Mouse (Mus musculus) neural tube, embryonic 13.5 days (tissue): ENCODE results near the gene Cabcoco1. TPM values are rescaled to one million over a fixed set of nuclear protein-coding genes. Genes with fewer than 3 reads are reported as not detected.
A peak's percentile ranks its signal among the peaks of the same experiment; 100 is the strongest.

Source experiments
- ATAC-seq: fragments of 200-750 bp; cut with Nextera tagmentation; 2 replicates; pipeline ENCODE4 v1.8.0; 2017; ENCODE audit warnings: low read depth, mild to moderate bottlenecking, moderate TSS enrichment, moderate library complexity
- H3K27ac ChIP-seq: fragments of 300-500 bp; sonication (generic); replicated peaks from 2 replicates; pipeline ENCODE4 v1.5.1; 2015; ENCODE audit warnings: moderate library complexity, mild to moderate bottlenecking, inconsistent platforms
- H3K27me3 ChIP-seq: fragments of 300-500 bp; sonication (generic); 2 replicates; pipeline ENCODE4 v1.6.1; 2015; ENCODE audit warnings: mild to moderate bottlenecking, inconsistent platforms
- H3K36me3 ChIP-seq: fragments of 300-500 bp; sonication (generic); 2 replicates; pipeline ENCODE4 v1.6.1; 2015; ENCODE audit warnings: mild to moderate bottlenecking, inconsistent platforms
- H3K4me1 ChIP-seq: fragments of 300-500 bp; sonication (generic); replicated peaks from 2 replicates; pipeline ENCODE4 v1.6.1; 2015; ENCODE audit warnings: inconsistent platforms
- H3K4me2 ChIP-seq: fragments of 300-500 bp; sonication (generic); 2 replicates; pipeline ENCODE4 v1.6.1; 2015; ENCODE audit warnings: inconsistent platforms, mild to moderate bottlenecking, moderate library complexity
- H3K4me3 ChIP-seq: fragments of 300-500 bp; sonication (generic); 2 replicates; pipeline ENCODE4 v1.5.1; 2015; ENCODE audit warnings: mild to moderate bottlenecking, inconsistent platforms
- H3K9ac ChIP-seq: fragments of 300-500 bp; sonication (generic); 2 replicates; pipeline ENCODE4 v1.6.1; 2015; ENCODE audit warnings: moderate library complexity, mild to moderate bottlenecking, inconsistent platforms
- H3K9me3 ChIP-seq: fragments of 300-500 bp; sonication (generic); 2 replicates; pipeline ENCODE4 v1.6.1; 2016; ENCODE audit warnings: inconsistent platforms
- WGBS: fragments of 180-500 bp; shearing (Covaris S2); methylation state at CpG from one replicate; pipeline ENCODE4 v1.1.7; 2015; 5-methylcytosine and 5-hydroxymethylcytosine counted together
- polyA plus RNA-seq: library from polyadenylated mRNA; unstranded; fragments of >200 nt; fragmentation: Nextera tagmentation; extraction: Ambion mirVana; gene quantifications from 2 replicates; pipeline ENCODE4 v1.2.1, GENCODE M21; 2015

Gene Cabcoco1
- polyA plus RNA-seq, 1 experiment from 2014 or later = 0.52 TPM

DNA sequence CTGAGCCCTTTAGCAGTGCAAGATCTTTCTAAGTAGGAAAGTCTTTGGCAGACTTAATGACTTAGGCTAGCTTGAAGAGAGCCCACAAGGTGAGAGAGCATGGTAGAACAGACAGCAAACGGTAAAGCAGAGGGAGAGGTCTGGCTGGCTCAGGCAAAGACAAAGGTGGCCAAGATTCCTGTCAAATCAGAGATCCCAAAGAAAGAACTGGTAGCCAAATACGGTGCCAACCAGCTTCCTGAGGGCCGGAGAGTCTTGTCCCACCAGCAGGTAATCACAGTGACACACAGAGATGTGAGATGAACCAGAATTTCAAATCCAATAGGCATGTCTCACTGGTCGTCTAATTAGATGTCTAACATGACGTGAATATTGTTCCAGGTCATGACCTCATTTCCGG lies 40.6 kb downstream of the Cabcoco1 start:
- H3K27me3 ChIP-seq = no peaks in the 10 kb centered on the region

DNA sequence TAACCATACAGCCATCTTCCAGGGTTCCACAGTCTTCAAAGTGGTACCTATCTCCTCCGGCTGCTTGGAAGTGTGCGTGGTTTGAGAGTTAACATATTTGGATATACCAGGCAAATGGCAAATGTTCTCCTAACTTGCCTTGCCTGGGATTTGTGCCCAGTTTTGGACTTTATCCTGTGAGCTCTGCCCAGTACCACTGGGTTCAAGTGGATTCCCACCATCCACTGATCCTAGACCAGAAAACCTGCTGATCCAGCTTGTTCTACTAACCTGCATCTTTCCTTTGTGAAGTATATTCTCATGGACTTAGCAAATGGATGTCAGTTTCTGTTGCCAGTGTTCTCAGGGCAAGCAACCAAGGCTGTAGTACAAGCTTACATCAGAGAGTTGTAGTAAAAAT lies 46.5 kb downstream of the Cabcoco1 start:
- H3K27ac ChIP-seq = no peak overlapping the region
- 95% methylated on average over 2 of the region's 2 CpGs for WGBS
- no peaks in the 10 kb centered on the region for H3K4me1 ChIP-seq
- no peak overlapping the region for H3K4me3 ChIP-seq
- no peaks in the 10 kb centered on the region for H3K36me3 ChIP-seq
- H3K9me3 ChIP-seq = no peaks in the 10 kb centered on the region
- no peak overlapping the region for H3K9ac ChIP-seq
- H3K4me2 ChIP-seq = no peak overlapping the region
- H3K27me3 ChIP-seq = no peaks in the 10 kb centered on the region
- no peak for ATAC-seq

More for the DNA sequence above, 40.6 kb downstream of the Cabcoco1 start:
- Histone ChIP-seq H3K36me3 (no peaks in the 10 kb centered on the region), H3K9ac (no peak overlapping the region), H3K4me3 (no peak overlapping the region), H3K27ac (no peak overlapping the region), H3K4me2 (no peak overlapping the region), H3K9me3 (no peaks in the 10 kb centered on the region), H3K4me1 (no peaks in the 10 kb centered on the region)
- 84% methylated on average over 6 of the region's 6 CpGs for WGBS
- ATAC-seq = no peak

DNA sequence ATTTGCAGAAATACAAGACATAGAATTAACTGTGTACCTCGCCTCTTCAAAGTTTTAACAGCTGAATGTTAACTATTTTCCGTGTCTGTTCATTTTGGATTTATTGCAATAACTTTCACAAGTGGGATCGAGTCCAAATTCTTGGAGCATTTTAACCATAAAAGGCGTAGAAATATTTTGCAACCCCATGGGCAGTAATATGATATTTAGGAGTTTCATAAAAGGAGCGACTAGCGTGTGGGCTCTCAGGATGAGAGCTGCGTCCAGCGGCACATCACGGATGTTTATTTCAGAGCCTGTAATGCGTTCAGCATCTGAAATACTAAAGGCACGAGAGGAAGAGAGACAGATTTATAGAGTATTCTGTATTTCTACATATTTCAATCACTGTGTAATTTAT lies 50.1 kb downstream of the Cabcoco1 start:
- Histone ChIP-seq H3K4me1 (no peaks in the 10 kb centered on the region), H3K27ac (no peak overlapping the region), H3K36me3 (no peaks in the 10 kb centered on the region), H3K9ac (no peak overlapping the region), H3K4me2 (no peak overlapping the region), H3K27me3 (no peaks in the 10 kb centered on the region), H3K9me3 (no peaks in the 10 kb centered on the region), H3K4me3 (no peak overlapping the region)
- WGBS = 73% methylated on average over 11 of the region's 11 CpGs
- no peak for ATAC-seq

DNA sequence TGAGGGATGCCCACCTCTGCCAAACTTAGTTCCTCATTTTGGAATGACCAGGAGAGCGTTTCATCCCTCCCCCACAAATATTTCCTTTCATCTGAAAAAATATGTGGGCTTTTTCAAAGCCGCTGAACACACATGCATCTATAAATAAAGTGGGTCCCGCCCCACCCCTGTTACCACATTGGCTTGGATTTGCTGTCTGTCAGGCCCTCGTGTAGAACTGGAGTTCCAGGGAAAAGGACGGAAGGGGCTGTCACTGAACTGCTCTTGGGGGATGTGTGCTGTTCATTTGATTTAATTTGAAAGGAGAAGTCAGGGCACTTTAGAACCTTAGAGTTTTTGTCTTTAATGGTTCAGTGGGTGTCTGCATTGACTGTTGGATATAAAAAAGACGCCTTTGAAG lies 50.9 kb downstream of the Cabcoco1 start:
- Histone ChIP-seq H3K27ac (no peak overlapping the region), H3K4me3 (no peak overlapping the region), H3K36me3 (no peaks in the 10 kb centered on the region), H3K4me2 (no peak overlapping the region), H3K9me3 (no peaks in the 10 kb centered on the region), H3K9ac (no peak overlapping the region), H3K27me3 (no peaks in the 10 kb centered on the region), H3K4me1 (no peaks in the 10 kb centered on the region)
- 65% methylated on average over 6 of the region's 6 CpGs for WGBS
- no peak for ATAC-seq

DNA sequence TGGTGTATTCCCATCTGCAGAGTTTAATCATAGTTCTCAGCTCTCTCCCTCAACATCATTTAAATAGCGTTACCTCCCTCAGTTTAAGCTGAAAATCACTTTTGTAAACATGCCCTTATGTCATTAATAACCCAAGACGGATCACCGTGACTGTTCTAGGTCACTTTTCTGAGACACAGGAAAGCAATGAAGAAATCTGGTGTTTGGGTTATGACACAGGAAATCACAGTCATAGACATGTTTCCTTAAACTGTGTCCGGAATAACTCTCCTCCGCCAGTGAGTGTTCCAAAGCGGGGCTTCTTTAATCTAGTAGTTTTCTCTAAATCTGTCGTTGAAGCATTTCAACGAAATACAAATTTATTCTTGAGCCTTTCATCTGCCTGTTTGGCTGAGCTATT lies 68.9 kb downstream of the Cabcoco1 start:
- Histone ChIP-seq H3K4me3 (no peak overlapping the region), H3K4me2 (no peak overlapping the region), H3K4me1 (no peaks in the 10 kb centered on the region; the same call in 1 of the 2 replicates), H3K36me3 (no peaks in the 10 kb centered on the region), H3K9me3 (no peaks in the 10 kb centered on the region), H3K27ac (no peak overlapping the region), H3K27me3 (no peaks in the 10 kb centered on the region), H3K9ac (no peak overlapping the region)
- WGBS = 84% methylated on average over 8 of the region's 8 CpGs
- no peak for ATAC-seq

DNA sequence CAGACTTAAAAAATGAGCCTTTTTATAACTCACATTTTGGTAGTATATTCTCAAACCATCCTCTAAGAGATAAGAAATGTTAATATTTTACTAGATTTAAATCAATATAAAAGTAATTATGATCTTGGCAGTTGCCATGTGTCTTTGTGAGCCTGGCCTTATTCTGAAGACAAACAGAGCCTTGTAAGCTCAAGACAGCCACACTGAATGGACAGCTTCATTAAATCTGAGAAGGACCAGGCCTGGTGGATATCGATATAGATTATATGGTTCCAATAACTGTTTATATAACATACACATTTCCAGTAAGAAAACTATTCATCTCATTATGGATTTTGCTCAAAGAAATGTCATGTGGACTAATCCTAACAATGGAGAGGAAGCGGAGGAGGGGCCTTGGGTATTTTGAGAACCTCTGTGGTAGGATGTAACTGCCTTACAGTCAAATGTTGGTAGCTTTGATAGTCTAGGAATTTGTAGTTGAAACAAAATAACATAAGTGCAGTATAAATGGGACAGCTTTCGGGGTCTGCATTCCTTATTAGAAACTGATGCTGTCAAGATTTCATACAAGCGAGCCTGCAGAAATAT lies 75.9 kb downstream of the Cabcoco1 start:
- Histone ChIP-seq H3K27me3 (no peaks in the 10 kb centered on the region), H3K4me3 (no peak overlapping the region), H3K36me3 (no peaks in the 10 kb centered on the region), H3K9ac (no peak overlapping the region), H3K9me3 (no peaks in the 10 kb centered on the region), H3K27ac (no peak overlapping the region), H3K4me1 (no peaks in the 10 kb centered on the region; the same call in 1 of the 2 replicates), H3K4me2 (no peak overlapping the region)
- ATAC-seq = no peak
- WGBS = 82% methylated on average over 4 of the region's 4 CpGs

DNA sequence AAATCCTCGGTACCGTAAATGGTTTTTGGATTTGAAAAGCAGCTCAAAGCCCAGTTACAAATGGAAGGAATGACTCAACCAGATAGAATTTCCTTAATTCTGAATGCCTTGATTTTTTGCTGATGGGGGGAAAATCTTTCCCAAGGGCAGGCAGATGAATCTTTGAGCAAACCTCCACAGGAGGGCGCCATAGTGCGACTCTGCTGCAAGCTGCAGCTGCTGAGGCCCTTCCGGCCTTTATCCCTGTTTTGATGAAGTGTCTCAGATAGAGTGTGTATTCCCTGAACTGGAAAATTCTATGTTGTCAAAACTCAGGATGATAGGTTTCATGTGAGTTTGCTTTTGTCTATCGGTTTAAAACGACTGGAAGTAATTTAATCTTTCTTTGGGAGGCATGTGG lies 76.8 kb downstream of the Cabcoco1 start:
- Histone ChIP-seq H3K27ac (no peak overlapping the region), H3K27me3 (no peaks in the 10 kb centered on the region), H3K4me2 (no peak overlapping the region), H3K4me3 (no peak overlapping the region), H3K9me3 (no peaks in the 10 kb centered on the region), H3K9ac (no peak overlapping the region), H3K4me1 (no peaks in the 10 kb centered on the region), H3K36me3 (no peaks in the 10 kb centered on the region)
- ATAC-seq = no peak
- 32% methylated on average over 7 of the region's 7 CpGs for WGBS

DNA sequence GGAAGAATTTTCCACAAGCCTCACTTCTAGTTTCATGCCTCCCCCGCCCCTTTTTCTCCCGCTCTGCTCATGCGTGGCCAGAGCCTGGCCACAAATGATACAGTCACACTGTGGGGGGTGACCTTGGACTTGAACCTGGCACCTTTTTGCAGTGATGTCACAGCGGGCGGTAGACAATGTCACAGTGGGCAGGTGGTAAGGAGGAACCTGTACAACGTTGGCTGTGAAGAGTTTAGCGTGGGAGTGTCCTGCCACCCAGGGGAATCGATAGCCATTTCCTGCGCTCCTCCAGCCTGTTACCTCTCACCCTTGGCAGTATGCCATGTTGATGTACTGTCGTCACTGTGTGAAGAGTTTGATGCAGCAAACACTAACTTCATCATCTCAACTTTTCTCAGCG lies 81.9 kb downstream of the Cabcoco1 start:
- H3K4me1 ChIP-seq = no peaks in the 10 kb centered on the region
- WGBS = 79% methylated on average over 11 of the region's 11 CpGs
- no peaks in the 10 kb centered on the region for H3K27me3 ChIP-seq
- H3K9me3 ChIP-seq = no peaks in the 10 kb centered on the region
- no peaks in the 10 kb centered on the region for H3K36me3 ChIP-seq
- no peak for ATAC-seq
- no peak overlapping the region for H3K4me2 ChIP-seq
- no peak overlapping the region for H3K9ac ChIP-seq
- no peak overlapping the region for H3K4me3 ChIP-seq
- H3K27ac ChIP-seq = no peak overlapping the region

DNA sequence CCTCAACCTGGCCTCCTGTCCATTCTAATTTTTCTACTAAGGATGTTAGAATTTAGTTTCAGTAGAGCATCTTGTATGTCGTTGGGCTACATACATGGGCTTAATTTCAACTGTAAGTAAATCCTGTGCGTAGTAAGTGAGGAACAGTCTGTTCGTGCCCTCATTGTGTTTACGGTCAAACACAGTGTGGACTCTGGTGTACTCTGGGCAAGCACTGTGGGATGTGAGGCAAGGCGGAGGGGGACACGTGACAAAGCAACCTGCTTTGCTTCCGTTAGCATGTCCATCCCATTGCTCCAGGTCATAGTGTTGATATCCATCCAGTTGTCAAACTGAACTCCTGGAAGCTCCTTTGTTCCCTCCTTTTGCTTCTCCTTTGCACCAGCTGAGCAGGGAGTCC lies 84.7 kb downstream of the Cabcoco1 start:
- 93% methylated on average over 7 of the region's 7 CpGs for WGBS

DNA sequence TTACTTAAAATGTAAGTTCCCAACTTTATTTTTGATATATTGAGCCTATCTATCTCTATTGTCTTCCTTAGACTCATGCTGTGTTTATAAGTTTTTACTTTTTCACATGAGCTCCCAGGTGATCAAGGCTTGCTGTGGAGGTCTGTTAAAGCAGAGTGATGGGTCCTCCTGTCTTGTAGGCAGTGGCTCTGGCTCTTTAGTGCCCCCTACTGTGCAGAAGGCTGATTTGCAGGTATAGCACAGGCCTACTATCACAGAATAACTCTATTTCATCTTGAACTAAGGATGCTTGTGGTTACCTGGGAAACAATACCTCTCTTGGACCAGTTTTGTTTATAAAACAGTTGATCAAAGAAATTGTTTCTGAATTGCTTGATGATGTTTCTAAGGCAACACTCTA lies 87.2 kb downstream of the Cabcoco1 start:
- Histone ChIP-seq H3K4me2 (no peak overlapping the region), H3K9me3 (no peaks in the 10 kb centered on the region), H3K36me3 (no peaks in the 10 kb centered on the region; the same call in 1 of the 2 replicates), H3K4me3 (no peak overlapping the region), H3K9ac (no peak overlapping the region), H3K27ac (no peak overlapping the region), H3K4me1 (no peaks in the 10 kb centered on the region), H3K27me3 (no peaks in the 10 kb centered on the region)
- ATAC-seq = no peak

More for the DNA sequence above, 84.7 kb downstream of the Cabcoco1 start:
- Histone ChIP-seq H3K9ac (no peak overlapping the region), H3K4me2 (no peak overlapping the region), H3K4me1 (no peaks in the 10 kb centered on the region), H3K4me3 (no peak overlapping the region), H3K27ac (no peak overlapping the region), H3K36me3 (no peaks in the 10 kb centered on the region; the same call in 1 of the 2 replicates), H3K27me3 (no peaks in the 10 kb centered on the region), H3K9me3 (no peaks in the 10 kb centered on the region)
- no peak for ATAC-seq

DNA sequence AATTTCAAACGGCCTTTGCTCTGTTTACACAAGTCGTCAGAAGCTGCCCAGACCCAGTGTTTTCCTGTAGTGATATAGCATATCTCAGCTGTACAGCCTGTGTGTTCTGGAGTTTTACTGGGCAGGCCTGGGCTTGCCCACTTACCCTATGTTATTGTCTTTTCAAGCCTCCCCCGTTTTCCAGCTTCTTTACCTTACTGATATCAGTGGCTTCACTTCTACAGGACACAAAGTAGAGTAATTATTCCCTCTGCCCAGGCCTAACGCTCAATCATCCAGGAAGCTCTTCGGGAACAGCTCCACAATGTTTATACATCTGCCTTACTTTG lies 94.9 kb downstream of the Cabcoco1 start:
- ATAC-seq = no peak
- Histone ChIP-seq H3K36me3 (no peaks in the 10 kb centered on the region), H3K27me3 (no peaks in the 10 kb centered on the region), H3K4me2 (no peak overlapping the region), H3K9me3 (no peaks in the 10 kb centered on the region), H3K4me3 (no peak overlapping the region), H3K4me1 (peaks cover 11% of the 10 kb centered on the region), H3K9ac (no peak overlapping the region), H3K27ac (0 out of 2 replicates have a peak overlapping the region, but pooled peaks have one; percentile 19)
- 58% methylated on average over 5 of the region's 5 CpGs for WGBS

DNA sequence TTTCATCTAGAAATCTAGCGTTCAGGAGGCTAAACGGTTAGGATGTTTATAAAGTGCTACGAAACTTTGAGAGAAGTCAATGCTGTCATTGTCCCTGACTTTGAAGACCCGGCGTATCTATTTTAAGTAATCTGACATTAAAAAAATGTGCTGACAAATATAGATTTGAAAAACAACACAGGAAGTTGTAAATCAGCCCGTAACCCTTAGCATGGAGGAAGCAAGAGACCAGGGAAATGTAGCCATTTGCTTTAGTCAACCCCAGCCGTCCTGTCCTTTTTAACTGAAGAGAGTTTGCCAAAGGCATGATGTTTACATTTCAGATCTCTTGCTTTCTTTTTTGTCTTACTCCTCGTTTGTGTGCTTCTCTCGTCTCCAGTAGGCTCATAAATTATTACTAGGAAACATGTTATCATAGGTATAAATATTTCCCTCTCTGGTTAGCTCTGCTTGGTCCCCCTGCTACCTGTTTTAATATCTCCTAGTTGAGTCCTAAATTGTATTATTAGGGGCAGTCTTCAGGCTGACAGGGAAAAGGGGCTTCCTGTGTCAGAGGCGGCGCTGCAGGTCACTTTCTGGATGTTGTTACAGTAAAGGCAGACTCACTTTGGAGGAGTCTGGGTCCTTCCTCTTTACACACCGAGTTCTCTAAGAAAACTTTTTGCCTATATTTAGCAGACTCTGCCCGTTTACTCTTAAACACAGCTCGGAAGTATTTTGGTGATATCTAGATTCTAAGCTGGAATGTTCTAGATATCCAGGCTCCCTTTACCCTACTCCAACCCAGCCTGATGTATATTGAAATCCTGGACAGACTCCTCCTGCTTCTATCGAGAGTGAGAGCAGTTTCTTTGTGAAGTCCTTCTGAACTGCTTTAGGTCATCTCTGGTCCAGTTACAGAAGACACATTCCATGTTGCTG lies 95.6 kb downstream of the Cabcoco1 start:
- Histone ChIP-seq H3K27me3 (no peaks in the 10 kb centered on the region), H3K4me1 (peaks cover 11% of the 10 kb centered on the region), H3K9ac (no peak overlapping the region), H3K36me3 (no peaks in the 10 kb centered on the region), H3K4me2 (no peak overlapping the region), H3K9me3 (no peaks in the 10 kb centered on the region), H3K27ac (0 out of 2 replicates have a peak overlapping the region, but pooled peaks have one; percentile 19), H3K4me3 (no peak overlapping the region)
- 45% methylated on average over 15 of the region's 15 CpGs for WGBS
- ATAC-seq = no peak
